Mouse (Mus musculus): ENCODE measurements around the gene Kank2. TPM values are rescaled to one million over a fixed set of nuclear protein-coding genes. Genes with fewer than 3 reads are reported as not detected.
A peak's percentile ranks its signal among the peaks of the same experiment; 100 is the strongest.

Kank2 gene
- total RNA-seq, 2 experiments from 2014 or later: 7.4 to 7.6 TPM

DNA sequence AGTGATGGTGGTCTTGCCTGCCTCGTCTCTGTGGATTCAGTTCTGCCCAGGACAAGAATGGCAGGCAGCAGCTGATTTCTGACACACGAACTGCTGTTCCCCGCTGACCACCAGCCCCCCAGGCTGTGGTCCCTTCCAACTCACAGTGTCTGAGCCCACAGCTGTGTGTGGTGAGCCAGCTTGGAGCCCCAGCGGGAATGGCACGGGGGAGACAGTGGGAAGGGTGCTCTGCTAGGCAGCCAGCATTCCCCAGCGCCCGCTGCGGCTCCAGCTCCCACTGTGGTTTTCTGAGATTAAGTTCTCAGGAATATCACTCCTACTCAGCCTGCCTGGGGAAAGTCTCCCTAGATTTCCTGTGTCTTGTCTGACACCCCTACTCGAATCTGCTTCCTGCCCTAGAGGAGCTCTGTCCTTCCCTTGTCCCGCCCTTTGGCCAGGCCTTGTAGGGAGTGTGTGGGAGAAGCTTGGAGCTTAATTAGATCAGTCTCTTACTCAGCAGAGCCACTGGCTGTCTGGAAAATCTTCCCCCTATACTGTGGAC is 46.2 kb downstream of the Kank2 start:
- DNase-seq (ENCODE audit: low spot score in 2 of 2): no peak

DNA sequence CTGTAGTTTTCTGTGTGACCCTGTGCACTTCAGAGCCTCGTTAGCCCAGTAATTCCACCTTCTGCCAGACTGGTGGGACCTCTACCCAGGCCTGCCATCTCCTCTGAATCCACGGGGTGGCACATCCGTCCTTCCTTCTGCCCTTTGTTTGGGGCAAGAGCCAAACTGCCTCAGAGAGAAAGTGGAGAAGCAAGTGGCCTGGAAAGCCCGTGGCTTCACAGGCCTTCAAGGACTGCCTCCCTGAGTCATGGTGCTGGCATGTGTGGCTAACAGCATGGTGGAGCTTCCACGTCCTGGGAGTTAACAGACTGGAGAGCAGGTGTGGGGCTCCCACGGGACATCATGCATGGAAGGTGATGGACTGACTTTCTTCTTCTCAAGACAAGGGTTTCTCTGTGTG is 47.2 kb downstream of the Kank2 start:
- no peak for DNase-seq (ENCODE audit: low spot score in 2 of 2)

DNA sequence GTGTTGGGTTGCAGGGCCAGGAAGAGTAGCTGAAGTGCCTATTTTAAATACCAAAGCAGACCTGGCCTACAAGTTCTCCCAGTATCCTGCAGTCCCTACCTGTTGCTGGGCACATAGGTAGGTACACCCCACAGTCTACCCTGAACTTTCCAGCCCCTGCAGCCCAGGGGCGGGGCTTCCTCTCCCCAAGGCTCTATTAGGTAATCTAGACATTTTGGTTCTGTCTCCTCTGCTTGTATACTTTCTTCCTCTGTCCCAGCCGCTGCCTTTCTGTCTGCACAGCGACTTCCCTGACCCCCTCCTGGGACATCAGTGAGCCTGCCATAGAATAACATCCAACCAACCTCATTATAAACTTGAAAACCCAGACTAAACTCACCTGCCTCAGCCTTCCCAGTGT is 48.2 kb downstream of the Kank2 start:
- no peak for DNase-seq (ENCODE audit: low spot score in 2 of 2)

DNA sequence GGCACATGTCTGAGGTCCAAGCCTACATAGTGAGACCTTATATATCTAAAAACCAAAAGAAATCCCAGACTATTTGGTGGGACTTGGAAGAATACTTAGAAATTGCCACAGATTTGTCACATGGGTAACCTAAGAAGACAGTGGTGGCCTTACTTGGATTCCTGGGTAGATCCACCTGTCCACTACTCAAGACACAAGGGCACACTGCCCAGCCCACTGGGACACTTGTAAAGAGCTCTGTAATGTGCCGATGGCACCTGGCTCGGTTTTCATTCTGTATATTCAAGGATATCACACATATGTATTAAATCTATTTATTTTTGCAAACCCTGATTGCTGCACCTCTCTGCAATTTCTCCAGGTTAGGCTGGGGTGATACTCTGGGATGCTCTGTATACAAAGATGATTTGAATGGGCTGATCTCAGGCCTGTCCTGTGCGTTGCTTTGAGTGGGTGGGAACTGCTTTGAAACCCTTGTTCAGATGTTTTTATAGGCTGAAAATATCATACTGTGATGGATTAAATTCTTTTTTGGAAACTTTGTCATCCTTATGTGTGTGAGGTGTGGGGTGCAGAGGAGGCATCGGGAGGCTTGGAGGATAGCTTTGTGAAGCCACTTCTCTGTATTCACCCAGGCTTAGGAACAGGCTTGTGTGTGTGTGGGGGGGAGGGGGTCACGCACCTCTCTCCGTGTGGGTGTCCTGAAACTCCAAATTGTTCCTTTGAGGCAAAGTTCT is 49.0 kb downstream of the Kank2 start:
- no peak for DNase-seq (ENCODE audit: low spot score in 2 of 2)

DNA sequence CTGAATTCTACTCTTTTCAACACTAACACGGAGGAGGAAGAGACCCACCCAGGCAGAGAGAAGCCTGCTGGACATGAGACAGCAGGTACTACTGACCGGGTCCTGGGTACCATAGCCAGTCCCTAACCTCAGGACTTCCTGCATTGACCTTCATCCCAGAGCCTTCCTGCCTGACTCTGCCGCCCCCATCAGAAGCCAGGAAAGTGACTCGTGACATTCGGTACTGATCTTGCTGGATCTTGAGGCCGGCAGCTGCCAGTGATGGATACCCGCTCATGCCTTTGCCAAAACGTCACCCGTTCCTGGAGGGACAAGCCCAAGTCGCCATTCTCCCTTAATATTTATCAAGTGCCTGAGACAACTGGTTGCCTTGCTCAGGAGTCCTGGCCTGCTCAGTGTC is 50.1 kb downstream of the Kank2 start:
- DNase-seq (ENCODE audit: low spot score in 2 of 2): no peak

DNA sequence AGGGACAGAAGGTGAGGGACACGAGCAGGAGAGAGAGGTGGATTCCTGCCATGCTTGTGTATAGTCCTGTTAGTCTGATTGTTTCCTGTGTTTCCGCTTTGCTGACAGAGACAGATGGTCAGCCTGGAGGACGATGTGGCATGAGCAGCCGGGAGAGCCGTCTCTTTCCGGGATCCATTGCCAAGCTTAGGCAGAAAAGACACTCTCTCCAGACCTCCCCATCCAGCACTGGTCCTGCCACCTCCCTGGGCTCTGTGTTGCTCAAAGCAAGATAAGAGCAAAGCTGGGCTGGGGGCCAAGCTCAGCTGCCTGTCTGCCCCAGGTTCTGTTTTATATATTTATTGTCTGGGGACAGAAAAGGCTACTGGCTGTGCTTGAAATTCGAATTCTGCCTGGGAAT is 50.5 kb downstream of the Kank2 start:
- DNase-seq (ENCODE audit: low spot score in 2 of 2): peak in 1 of 2 experiments; percentile 30

DNA sequence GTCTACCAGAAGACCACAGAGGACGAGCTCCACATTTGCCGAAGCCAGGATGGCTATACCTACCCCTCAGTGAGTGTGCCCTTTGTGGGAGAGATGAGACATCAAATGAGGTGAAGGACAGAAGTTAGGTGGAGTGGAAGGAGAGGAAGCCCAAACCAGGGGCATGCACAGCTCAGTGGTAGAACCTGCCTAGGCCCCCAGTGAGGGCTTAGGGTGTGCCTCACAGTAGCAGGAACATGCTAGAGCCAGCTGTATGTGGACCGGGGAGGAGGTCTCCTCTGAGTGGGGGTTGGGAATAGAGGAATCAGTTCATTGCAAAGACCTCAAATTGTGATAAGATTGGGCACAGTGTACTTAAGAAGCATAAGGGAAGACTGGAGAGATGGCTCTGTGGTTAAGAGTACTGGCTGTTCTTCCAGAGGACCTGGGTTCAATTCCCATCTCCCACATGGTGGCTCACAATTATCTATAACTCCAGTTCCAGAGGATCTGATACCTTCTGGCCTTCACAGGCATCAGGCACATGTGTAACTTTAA is 51.2 kb downstream of the Kank2 start:
- no peak for DNase-seq (ENCODE audit: low spot score in 2 of 2)

DNA sequence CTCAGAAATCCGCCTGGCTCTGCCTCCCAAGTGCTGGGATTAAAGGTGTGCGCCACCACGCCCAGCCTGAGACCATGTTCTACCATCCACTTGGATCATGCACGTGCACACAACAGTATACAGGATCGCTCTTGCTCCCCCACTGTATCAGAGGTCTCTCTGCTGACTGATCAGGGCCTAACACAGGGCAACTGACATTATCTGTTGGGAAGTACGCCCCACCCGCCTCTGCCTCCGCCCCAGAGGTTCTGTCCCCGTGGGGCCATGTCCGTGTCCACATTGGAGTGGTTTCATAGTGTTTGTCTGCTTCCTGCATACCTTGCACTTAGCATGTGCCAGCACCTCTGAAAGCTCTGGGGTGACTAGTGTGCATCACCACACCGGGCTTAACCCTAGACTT is 57.0 kb downstream of the Kank2 start:
- no peak for DNase-seq (ENCODE audit: low spot score in 2 of 2)

DNA sequence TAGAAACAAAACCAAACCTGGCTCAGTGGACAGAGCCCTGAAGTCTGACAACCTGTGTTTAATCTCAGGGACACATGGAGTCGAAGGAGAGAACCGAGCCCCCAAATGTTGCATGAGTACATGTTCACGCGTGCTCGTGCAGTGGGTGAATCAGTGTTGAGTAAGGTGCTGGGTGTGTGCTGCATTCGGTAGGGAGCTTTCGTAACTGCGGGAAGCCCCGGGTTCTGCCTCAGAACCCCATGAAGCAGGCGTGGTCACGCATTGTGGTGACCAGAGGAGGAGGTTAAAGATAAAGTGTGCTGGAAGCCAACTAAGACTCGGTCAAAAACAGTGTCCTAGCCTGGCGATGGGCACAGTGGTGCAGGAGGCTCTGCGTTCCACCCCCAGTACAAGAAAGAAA is 58.1 kb downstream of the Kank2 start:
- no peak for DNase-seq (ENCODE audit: low spot score in 2 of 2)

DNA sequence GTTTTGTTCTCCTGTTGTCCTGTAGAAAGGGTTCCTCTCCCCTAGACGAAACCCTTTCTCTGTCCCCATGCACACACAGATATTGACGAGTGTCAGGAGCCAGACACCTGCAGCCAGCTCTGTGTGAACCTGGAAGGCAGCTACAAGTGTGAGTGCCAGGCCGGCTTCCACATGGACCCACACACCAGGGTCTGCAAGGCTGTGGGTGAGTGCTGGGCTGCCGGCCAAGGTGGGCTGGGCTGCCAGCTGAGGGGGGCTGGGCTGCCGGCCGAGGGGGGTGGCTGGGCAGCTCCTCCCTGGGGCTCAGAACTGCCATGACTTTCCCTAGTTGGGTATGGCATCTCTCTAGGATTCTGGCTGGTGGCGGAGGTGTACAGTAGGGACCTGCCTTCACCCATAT is 59.8 kb downstream of the Kank2 start:
- DNase-seq (ENCODE audit: low spot score in 2 of 2): no peak

DNA sequence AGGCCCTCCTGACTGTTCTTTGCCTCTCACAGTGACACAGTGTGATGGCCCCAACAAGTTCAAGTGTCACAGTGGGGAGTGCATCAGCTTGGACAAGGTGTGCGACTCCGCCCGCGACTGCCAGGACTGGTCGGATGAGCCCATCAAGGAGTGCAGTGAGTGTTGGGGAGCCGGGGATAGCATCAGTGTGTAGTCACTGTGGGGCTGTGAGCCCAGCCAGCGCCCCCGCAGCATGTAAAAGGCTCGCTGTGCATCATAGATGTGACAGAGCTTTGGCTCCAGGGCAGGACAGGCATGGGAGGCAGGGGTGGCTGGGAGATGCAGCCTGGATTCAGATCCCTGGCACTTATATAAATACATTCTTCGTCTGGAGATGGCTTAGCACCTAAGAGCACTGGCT is 61.4 kb downstream of the Kank2 start:
- peak in 1 of 2 experiments; percentile 45 for DNase-seq (ENCODE audit: low spot score in 2 of 2)

DNA sequence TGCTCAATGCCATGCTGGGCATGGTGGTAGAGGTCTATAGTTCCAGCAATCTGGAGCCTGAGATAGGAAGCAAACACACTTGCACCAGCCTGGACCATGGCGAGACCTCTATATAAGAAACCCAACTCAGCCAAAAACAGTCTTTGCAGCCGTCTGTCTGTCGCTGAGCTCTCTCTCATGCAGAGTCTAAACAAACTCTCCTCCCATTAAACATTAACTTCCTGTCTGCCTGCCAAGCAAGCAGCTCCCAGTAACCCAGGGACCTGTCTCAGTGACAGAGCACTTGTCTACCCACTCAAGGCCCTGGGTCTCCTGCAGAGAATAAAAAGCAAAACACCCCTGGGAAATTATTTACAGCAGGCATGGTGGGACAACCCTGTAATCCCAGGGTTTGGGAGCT is 62.0 kb downstream of the Kank2 start:
- no peak for DNase-seq (ENCODE audit: low spot score in 2 of 2)

DNA sequence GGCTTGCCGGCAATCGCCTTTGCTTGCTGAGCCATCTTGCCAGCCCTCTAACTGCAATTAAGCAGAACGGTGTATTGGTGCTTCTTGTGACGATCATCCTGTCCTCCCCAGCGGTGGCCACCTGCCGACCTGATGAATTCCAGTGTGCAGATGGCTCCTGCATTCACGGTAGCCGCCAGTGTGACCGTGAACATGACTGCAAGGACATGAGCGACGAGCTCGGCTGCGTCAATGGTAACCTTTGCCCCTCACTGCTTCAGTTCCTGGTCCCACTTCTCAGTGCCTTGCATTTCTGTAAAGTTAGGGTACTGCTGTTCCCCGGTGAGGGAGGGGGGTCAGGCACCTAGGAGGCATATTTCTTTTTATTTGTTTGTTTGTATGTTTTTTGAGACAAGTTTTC is 63.4 kb downstream of the Kank2 start:
- DNase-seq (ENCODE audit: low spot score in 2 of 2): no peak

DNA sequence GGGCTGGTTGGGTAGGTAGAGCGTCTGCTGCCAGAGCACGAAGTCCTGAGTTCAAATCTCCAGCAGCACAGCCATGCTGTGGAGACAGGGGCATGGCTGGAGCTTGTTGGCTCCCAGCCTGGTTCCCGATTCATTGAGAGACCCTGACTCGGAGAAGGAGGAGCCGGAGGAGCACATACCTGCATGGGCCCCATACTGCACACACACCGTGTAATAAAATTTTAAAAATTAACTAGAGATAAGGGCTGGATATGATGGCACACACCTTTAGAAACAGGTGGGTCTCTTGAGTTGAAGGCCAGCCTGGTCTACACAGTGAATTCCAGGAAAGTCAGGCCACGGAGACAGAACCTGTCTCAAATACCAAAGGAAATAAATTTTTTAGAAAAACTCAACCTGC is 64.6 kb downstream of the Kank2 start:
- no peak for DNase-seq (ENCODE audit: low spot score in 2 of 2)

DNA sequence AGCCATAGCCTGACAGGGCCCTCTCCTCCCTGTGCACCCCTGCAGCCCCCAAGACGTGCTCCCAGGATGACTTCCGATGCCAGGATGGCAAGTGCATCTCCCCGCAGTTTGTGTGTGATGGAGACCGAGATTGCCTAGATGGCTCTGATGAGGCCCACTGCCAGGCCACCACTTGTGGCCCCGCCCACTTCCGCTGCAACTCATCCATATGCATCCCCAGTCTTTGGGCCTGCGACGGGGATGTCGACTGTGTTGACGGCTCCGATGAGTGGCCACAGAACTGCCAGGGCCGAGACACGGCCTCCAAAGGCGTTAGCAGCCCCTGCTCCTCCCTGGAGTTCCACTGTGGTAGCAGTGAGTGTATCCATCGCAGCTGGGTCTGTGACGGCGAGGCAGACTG is 65.1 kb downstream of the Kank2 start:
- no peak for DNase-seq (ENCODE audit: low spot score in 2 of 2)

DNA sequence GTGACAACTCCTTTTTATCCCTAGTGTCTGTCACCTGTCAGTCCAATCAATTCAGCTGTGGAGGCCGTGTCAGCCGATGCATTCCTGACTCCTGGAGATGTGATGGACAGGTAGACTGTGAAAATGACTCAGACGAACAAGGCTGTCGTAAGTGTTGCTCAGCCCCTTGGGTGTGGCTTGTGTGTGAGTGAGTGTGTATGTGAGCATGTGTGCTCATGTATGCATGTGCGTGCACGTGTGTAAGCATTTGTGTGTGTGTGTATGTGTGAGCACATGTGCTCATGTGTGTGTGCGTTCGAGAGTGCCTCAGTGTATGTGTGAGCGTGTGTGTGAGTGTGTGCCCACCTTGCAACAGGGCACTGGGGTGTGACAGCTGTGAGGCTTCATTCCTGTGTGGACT is 66.3 kb downstream of the Kank2 start:
- no peak for DNase-seq (ENCODE audit: low spot score in 2 of 2)

DNA sequence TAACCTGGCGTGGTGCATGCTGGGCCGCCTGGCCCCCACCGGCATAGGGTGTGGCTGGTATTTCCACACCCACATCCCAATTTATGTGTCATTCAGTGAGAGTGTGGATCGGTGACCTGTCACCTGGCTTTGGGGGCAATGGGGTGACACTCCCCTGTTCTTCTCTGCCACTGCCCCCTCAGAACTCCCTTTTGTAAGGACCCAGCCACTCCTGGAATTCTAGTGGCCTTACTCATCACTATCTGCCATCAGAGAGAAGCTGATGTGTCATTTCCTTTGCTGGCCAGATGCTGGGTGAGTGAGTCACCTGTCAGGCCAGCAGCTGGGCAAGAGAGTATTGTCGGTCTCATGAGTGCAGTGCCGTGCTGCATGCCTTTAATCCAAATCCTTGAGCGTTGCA is 69.3 kb downstream of the Kank2 start:
- no peak for DNase-seq (ENCODE audit: low spot score in 2 of 2)

DNA sequence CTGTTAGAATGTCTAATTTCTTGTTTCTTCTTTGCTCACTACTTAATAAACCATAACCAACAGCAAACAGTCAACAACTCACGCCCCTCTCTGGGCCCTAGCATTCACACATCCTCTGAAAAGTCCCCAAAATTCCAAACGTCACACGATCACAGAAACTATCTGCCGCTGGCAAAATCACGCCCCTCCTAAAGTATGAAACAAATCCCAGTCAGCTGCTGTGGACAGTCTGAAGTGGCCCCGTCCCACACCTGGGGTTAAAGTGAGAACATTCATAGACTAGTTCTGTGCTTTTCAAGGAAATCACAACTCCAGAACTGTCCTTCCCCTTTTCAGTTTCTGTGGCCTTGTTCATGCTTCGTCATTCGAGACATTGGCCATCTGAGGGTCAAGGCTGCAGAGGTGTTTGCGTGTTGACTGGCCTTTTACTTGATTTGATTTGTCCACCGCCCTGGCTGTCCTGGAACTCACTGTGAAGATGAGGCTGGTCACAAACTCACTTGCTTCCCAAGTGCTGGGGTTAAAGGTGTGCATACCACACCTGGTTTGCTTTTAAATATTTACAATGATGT is 70.2 kb downstream of the Kank2 start:
- no peak for DNase-seq (ENCODE audit: low spot score in 2 of 2)

DNA sequence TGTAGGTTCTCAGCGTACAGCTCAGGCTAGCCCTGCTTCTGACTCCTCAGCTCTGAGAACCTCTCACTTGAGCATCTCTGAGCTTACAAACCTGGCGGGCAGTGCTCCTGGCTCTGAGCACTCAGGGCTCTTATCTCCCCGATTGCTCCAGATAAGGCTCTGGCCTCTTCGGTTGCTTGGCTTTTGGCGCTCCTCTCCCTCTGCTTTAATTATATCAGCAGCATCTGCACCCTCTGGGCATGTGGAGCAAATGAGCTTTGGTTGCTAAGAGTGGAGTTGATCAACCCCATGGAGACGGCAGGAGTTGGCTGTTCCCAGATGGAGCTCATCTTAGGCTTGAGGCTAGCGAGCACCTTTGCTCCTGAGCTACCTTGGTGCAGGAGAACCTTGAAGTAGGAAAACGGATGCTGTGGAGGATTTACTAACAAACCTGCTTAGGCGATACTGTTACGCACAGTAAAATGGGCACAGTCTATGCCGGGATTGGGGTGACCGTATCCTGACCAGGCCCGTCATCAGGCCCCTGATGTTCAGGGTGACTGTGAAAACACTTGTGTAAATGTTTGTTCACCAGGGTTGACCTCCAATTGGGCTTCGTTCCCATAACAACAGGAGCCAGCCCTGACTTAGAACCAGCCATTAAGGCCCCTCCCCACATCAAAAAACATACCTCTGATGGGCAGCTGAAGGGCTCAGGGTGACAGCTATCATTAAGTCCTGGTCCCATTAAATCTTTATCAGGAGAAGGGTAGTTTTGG is 72.1 kb downstream of the Kank2 start:
- peak in 1 of 2 experiments; percentile 44 for DNase-seq (ENCODE audit: low spot score in 2 of 2)

DNA sequence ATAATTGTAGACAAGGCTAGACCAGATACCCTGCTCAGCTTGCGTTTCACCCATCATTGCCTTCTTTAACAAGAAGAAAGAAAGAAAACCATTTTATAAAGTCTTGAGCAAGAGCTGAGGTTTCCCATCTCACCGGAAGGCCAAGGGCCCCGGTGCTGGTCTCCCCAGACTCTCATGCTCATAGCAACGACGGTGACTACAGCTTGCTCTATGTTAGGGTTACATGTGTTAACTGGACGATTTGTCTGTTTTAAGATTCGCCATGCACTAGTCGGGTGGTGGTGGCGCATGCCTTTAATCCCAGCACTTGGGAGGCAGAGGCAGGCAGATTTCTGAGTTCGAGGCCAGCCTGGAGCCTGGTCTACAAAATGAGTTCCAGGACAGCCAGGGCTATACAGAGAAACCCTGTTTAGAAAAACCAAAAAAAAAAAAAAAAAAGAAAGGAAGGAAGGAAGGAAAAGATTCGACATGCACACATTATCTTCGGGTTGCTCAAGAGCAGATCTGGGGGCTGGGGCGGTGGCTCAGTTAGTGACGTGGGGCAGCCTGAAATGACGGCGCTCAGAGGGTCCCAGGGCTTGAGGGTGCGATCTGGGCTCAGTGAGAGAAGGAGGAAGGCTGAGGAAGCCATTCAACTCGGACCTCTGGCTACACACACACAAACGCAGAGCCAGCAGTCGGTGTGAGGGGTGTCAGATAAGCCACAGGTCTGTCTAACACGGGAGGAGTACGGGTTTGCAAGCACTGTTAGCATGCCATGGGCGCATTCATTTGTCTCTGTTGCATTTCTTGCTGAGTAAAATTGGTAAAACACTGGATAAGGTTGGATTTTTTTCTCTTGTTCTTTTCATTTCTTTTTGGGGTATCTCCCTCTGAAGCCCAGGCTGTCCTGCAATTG is 73.1 kb downstream of the Kank2 start:
- DNase-seq (ENCODE audit: low spot score in 2 of 2): no peak

DNA sequence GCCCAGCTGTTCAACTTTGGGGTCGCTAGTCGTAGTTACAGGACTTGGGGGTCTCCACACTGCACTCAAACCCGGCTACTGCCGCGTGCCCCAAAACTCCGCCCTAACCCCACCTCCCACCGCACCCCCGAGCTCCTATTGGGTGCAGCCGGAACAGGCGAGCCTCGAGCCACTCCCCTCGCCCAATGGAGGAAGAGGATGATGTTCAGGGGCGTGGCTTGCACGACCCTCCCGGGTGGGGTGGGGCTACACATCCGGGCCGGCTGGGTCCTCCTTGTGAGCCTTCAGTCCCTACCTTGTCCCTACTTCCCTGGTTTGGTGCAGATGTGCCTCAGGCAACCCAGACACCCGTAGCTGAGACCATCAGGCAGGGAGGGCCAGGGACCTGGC is 74.4 kb downstream of the Kank2 start:
- peak; percentile 87 to 91 for DNase-seq (ENCODE audit: low spot score in 2 of 2)

Data from layer of hippocampus, adult 18-20 months (tissue).